Mouse (Mus musculus): ENCODE measurements around the gene Aup1. TPM values are rescaled to one million over a fixed set of nuclear protein-coding genes. Genes with fewer than 3 reads are reported as not detected.

The Aup1 gene
- polyA plus RNA-seq, 1 experiment from 2014 or later, result 109 TPM

DNA sequence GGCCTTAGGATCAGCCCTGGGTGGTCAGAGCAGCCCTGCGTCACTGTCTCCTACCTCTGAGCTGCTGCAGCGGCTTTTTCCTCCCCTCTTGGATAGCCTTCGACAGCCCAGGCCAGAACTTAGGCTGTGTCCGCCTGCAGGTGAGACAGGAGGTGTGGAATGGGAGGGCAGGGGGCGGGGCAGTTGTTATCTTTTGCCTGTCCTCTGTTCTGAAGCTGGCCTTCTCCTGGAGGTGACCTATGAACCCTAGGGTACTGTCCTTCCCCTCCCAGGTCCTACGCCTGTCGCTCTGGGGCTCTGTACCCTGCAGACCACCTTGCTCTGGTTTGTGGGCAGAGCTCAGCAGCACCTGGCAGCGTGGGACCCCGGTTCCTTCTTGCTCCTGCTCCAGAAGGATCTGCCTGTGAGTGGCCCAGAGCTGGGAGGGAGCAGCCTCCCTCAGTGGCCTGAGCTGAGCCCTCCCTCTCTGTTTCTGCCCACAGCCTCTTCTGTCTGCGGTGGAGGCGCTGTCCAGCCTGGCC, 48.9 kb downstream of the Aup1 start:
- peak overlapping the region; percentile 53 for H3K4me3 ChIP-seq (replicated peaks; ENCODE audit: low read length)
- ATAC-seq (ENCODE audit: low FRiP score), result no peak
- H3K4me2 ChIP-seq (replicated peaks), result peak overlapping the region; percentile 95
- H3K9me3 ChIP-seq (ENCODE audit: control insufficient read depth, low read length), result no peaks in the 10 kb centered on the region
- DNase-seq (ENCODE audit: low spot score), result no peak
- H3K27me3 ChIP-seq (ENCODE audit: control insufficient read depth, insufficient read depth, low read length), result no peaks in the 10 kb centered on the region
- H3K4me1 ChIP-seq (replicated peaks; ENCODE audit: control insufficient read depth, insufficient read depth, low read length), result peaks cover 18% of the 10 kb centered on the region
- H3K27ac ChIP-seq, result no peak overlapping the region
- WGBS, result 51% methylated on average over 11 of the region's 11 CpGs
- peak overlapping the region; percentile 75 for H3K9ac ChIP-seq
- H3K36me3 ChIP-seq (replicated peaks; ENCODE audit: control insufficient read depth, insufficient read depth), result peaks cover 18% of the 10 kb centered on the region

DNA sequence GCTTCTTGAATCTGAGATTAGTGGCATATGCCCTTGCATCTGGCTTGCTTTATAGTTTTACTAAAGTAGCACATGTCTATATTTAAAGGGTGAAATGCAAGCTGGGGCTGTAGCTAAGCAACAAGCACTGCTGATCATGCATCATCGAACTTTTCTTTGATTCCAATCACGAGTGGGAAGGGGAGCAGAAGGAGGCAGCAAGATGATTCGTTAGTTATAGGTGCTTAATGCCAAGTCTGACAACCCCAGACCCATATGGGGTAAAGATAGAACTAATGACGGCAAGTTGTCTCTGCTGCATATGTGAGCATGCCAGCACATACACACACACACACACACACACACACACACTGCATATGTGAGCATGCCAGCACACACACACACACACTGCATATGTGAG, 49.8 kb downstream of the Aup1 start:
- H3K4me3 ChIP-seq (replicated peaks; ENCODE audit: low read length), result no peak overlapping the region
- no peaks in the 10 kb centered on the region for H3K9me3 ChIP-seq (ENCODE audit: control insufficient read depth, low read length)
- no peak overlapping the region for H3K27ac ChIP-seq
- no peak overlapping the region for H3K9ac ChIP-seq
- H3K36me3 ChIP-seq (replicated peaks; ENCODE audit: control insufficient read depth, insufficient read depth), result peaks cover 18% of the 10 kb centered on the region
- 60% methylated on average over 4 of the region's 4 CpGs for WGBS
- DNase-seq (ENCODE audit: low spot score) (no peak), ATAC-seq (ENCODE audit: low FRiP score) (no peak)
- H3K4me2 ChIP-seq (replicated peaks), result no peak overlapping the region
- no peaks in the 10 kb centered on the region for H3K27me3 ChIP-seq (ENCODE audit: control insufficient read depth, insufficient read depth, low read length)
- H3K4me1 ChIP-seq (replicated peaks; ENCODE audit: control insufficient read depth, insufficient read depth, low read length), result peaks cover 24% of the 10 kb centered on the region

MicroRNA genes within 50 kb of the gene (microRNA counts, 519-probe panel; counts per million panel counts)
- not detected for microRNA mmu-miR-3470a+mmu-miR-3470b

Small RNA genes within 50 kb of the gene (microRNA-seq; reads per million reads assigned to microRNA genes)
- gene Mir3470a (not detected), gene Mir7040 (not detected)

Other genes starting within 250 kb of the Aup1 start
- gene Sema4f, start 114.8 kb upstream of the Aup1 start, polyA plus RNA-seq (2014; fragmentation: Nextera tagmentation; extraction: Ambion mirVana), result 14.0 and 14.4 TPM in 2 replicates
- 0.16 TPM in 1 of 2 replicates, not detected in the other for gene M1ap, start 107.6 kb upstream of the Aup1 start, polyA plus RNA-seq (2014; fragmentation: Nextera tagmentation; extraction: Ambion mirVana)
- 1.2 and 2.2 TPM in 2 replicates for gene Dok1, start 21.1 kb upstream of the Aup1 start, polyA plus RNA-seq (2014; fragmentation: Nextera tagmentation; extraction: Ambion mirVana)
- 3.5 and 4.9 TPM in 2 replicates for gene Loxl3, start 20.3 kb upstream of the Aup1 start, polyA plus RNA-seq (2014; fragmentation: Nextera tagmentation; extraction: Ambion mirVana)
- gene Htra2, start 752 bp downstream of the Aup1 start, polyA plus RNA-seq (2014; fragmentation: Nextera tagmentation; extraction: Ambion mirVana), result 40.4 and 42.9 TPM in 2 replicates
- 0.29 TPM in 2 replicates for gene Dqx1, start 3.3 kb downstream of the Aup1 start, polyA plus RNA-seq (2014; fragmentation: Nextera tagmentation; extraction: Ambion mirVana)
- gene Tlx2, start 15.8 kb downstream of the Aup1 start, polyA plus RNA-seq (2014; fragmentation: Nextera tagmentation; extraction: Ambion mirVana), result 0.22 TPM in 1 of 2 replicates, not detected in the other
- 36.3 and 36.7 TPM in 2 replicates for gene Pcgf1, start 23.3 kb downstream of the Aup1 start, polyA plus RNA-seq (2014; fragmentation: Nextera tagmentation; extraction: Ambion mirVana)
- not detected in 2 replicates for gene Lbx2, start 31.8 kb downstream of the Aup1 start, polyA plus RNA-seq (2014; fragmentation: Nextera tagmentation; extraction: Ambion mirVana)
- 3.5 and 4.2 TPM in 2 replicates for gene Ccdc142, start 47.1 kb downstream of the Aup1 start, polyA plus RNA-seq (2014; fragmentation: Nextera tagmentation; extraction: Ambion mirVana)
- gene Gm42688, start 47.1 kb downstream of the Aup1 start, polyA plus RNA-seq (2014; fragmentation: Nextera tagmentation; extraction: Ambion mirVana), result 4.9 and 5.3 TPM in 2 replicates
- gene Mrpl53, start 54.5 kb downstream of the Aup1 start, polyA plus RNA-seq (2014; fragmentation: Nextera tagmentation; extraction: Ambion mirVana), result 110 and 129 TPM in 2 replicates
- gene Mogs, start 61.0 kb downstream of the Aup1 start, polyA plus RNA-seq (2014; fragmentation: Nextera tagmentation; extraction: Ambion mirVana), result 23.9 and 24.0 TPM in 2 replicates
- 114 and 134 TPM in 2 replicates for gene Wbp1, start 67.0 kb downstream of the Aup1 start, polyA plus RNA-seq (2014; fragmentation: Nextera tagmentation; extraction: Ambion mirVana)
- gene Ino80b, start 70.9 kb downstream of the Aup1 start, polyA plus RNA-seq (2014; fragmentation: Nextera tagmentation; extraction: Ambion mirVana), result 15.4 and 15.8 TPM in 2 replicates
- gene Rtkn, start 80.9 kb downstream of the Aup1 start, polyA plus RNA-seq (2014; fragmentation: Nextera tagmentation; extraction: Ambion mirVana), result 8.9 and 9.8 TPM in 2 replicates
- gene Wdr54, start 101.9 kb downstream of the Aup1 start, polyA plus RNA-seq (2014; fragmentation: Nextera tagmentation; extraction: Ambion mirVana), result 17.8 and 18.0 TPM in 2 replicates
- 7.1 and 7.5 TPM in 2 replicates for gene 1700003E16Rik, start 101.9 kb downstream of the Aup1 start, polyA plus RNA-seq (2014; fragmentation: Nextera tagmentation; extraction: Ambion mirVana)
- 147 and 155 TPM in 2 replicates for gene Dctn1, start 111.4 kb downstream of the Aup1 start, polyA plus RNA-seq (2014; fragmentation: Nextera tagmentation; extraction: Ambion mirVana)
- gene Slc4a5, start 165.3 kb downstream of the Aup1 start, polyA plus RNA-seq (2014; fragmentation: Nextera tagmentation; extraction: Ambion mirVana), result 3.5 and 4.8 TPM in 2 replicates

All from hindbrain, embryonic 14.5 days (tissue).